Mouse (Mus musculus): Measurements from ENCODE around the gene Gnmt. TPM values are rescaled to one million over a fixed set of nuclear protein-coding genes. Genes with fewer than 3 reads are reported as not detected.

The Gnmt gene
- total and polyA plus RNA-seq, 3 experiments: 0.13 to 0.71 (median 0.38) TPM

GRCm38 (mm10) chr17:46711612-46712271, 17.2 kb downstream of the Gnmt start:
- peaks cover 17 to 35% of the 10 kb centered on the region in 2 experiments for H3K36me3 ChIP-seq (replicated peaks in 1 of 2; ENCODE audit: control insufficient read depth in 1 of 2, insufficient read depth in 1 of 2, low read length in 1 of 2)
- peak overlapping the region; percentile 15 for H3K27ac ChIP-seq (ENCODE audit: insufficient read depth, low read depth)
- in situ Hi-C loops (cut with MboI; ENCODE audit: low pct_ligation_motif_present, low pct_unique_long_range_greater_than_20kb, low sequenced_read_pairs) (loop anchor here (5.0 kb wide), 1 partner anchor 59 kb away; the partner anchor contains the start of gene Cul7), dilution Hi-C loops (cut with MboI; ENCODE audit: extremely low pct_ligation_motif_present, extremely low pct_unique_long_range_greater_than_20kb, low sequenced_read_pairs) (no loop called here)
- H3K27me3 ChIP-seq (replicated peaks): no peaks in the 10 kb centered on the region
- DNase-seq (ENCODE audit: extremely low read depth): no peak
- H3K4me1 ChIP-seq (ENCODE audit: control insufficient read depth in 1 of 2, insufficient read depth in 2 of 2): peaks cover 6 to 18% of the 10 kb centered on the region in 2 experiments
- peak overlapping the region; percentile 86 for H3K4me2 ChIP-seq (ENCODE audit: insufficient read depth, low read depth, poor library complexity, severe bottlenecking)
- peaks cover 19% of the 10 kb centered on the region for H3K79me2 ChIP-seq (replicated peaks; ENCODE audit: control insufficient read depth, extremely low read depth, insufficient read depth, poor library complexity, severe bottlenecking)
- peak overlapping the region; percentile 91 for H3K9ac ChIP-seq (ENCODE audit: insufficient read depth, low read depth)
- peaks cover 10% of the 10 kb centered on the region for H3K9me3 ChIP-seq (replicated peaks; ENCODE audit: low read length)
- TF ChIP-seq JUN (IDR thresholded peaks at IDR 0.05; ENCODE audit: insufficient read depth, low read depth, low read length): no peak
- TF ChIP-seq JUND (conservative IDR thresholded peaks at IDR 0.05; ENCODE audit: low read depth, low read length): no peak
- no peak for TF ChIP-seq PAX5 (IDR thresholded peaks at IDR 0.05; ENCODE audit: low read length)
- no peak for TF ChIP-seq USF1 (IDR thresholded peaks at IDR 0.05; ENCODE audit: low read depth, low read length)
- no peak for TF ChIP-seq RCOR1 (conservative IDR thresholded peaks at IDR 0.05; ENCODE audit: low read depth, low read length)
- TF ChIP-seq RAD21 (IDR thresholded peaks at IDR 0.05; ENCODE audit: low read depth, low read length): no peak
- no peak for TF ChIP-seq E2F4 (IDR thresholded peaks at IDR 0.05; ENCODE audit: insufficient replicate concordance, low read depth, low read length)
- TF ChIP-seq ETS1 (conservative IDR thresholded peaks at IDR 0.05; ENCODE audit: low read depth, low read length): no peak
- TF ChIP-seq HCFC1 (IDR thresholded peaks at IDR 0.05; ENCODE audit: low read depth, low read length): no peak
- no peak for TF ChIP-seq ZC3H11A (IDR thresholded peaks at IDR 0.05; ENCODE audit: low read depth, low read length)
- no peak for TF ChIP-seq CHD1 (IDR thresholded peaks at IDR 0.05; ENCODE audit: low read depth, low read length)
- TF ChIP-seq MEF2A (IDR thresholded peaks at IDR 0.05; ENCODE audit: borderline replicate concordance, low read depth, low read length): no peak
- TF ChIP-seq KAT2A (IDR thresholded peaks at IDR 0.05; ENCODE audit: insufficient replicate concordance, low read length): no peak
- no peak for TF ChIP-seq MXI1 (IDR thresholded peaks at IDR 0.05; ENCODE audit: low read depth, low read length)
- TF ChIP-seq SIN3A (IDR thresholded peaks at IDR 0.05; ENCODE audit: low read length): no peak
- TF ChIP-seq EP300 (IDR thresholded peaks at IDR 0.05; ENCODE audit: low read length): no peak
- peak overlapping the region; percentile 84 to 99 (median 87) for H3K4me3 ChIP-seq (replicated peaks in 1 of 3; ENCODE audit: low read depth in 2 of 3, low read length in 2 of 3, poor library complexity in 1 of 3)

GRCm38 (mm10) chr17:46710959-46711597, 17.9 kb downstream of the Gnmt start, which contains the start of gene Pex6:
TSS of gene Pex6 (plus strand) at chr17:46711463.
- H3K36me3 ChIP-seq (replicated peaks in 1 of 2; ENCODE audit: control insufficient read depth in 1 of 2, insufficient read depth in 1 of 2, low read length in 1 of 2): peaks cover 15 to 28% of the 10 kb centered on the region in 2 experiments
- peak within 1 kb of the TSS; percentile 91 for H3K9ac ChIP-seq (ENCODE audit: insufficient read depth, low read depth)
- dilution Hi-C loops (cut with MboI; ENCODE audit: extremely low pct_ligation_motif_present, extremely low pct_unique_long_range_greater_than_20kb, low sequenced_read_pairs): no loop called here
- in situ Hi-C loops (cut with MboI; ENCODE audit: low pct_ligation_motif_present, low pct_unique_long_range_greater_than_20kb, low sequenced_read_pairs): loop anchor here (5.0 kb wide), 1 partner anchor 59 kb away; the partner anchor contains the start of gene Cul7
- peaks cover 10% of the 10 kb centered on the region for H3K9me3 ChIP-seq (replicated peaks; ENCODE audit: low read length)
- no peaks in the 10 kb centered on the region for H3K27me3 ChIP-seq (replicated peaks)
- peak within 1 kb of the TSS; percentile 15 for H3K27ac ChIP-seq (ENCODE audit: insufficient read depth, low read depth)
- peak within 1 kb of the TSS; percentile 86 for H3K4me2 ChIP-seq (ENCODE audit: insufficient read depth, low read depth, poor library complexity, severe bottlenecking)
- DNase-seq (ENCODE audit: extremely low read depth): peak; percentile 96
- peak within 1 kb of the TSS; percentile 84 to 99 (median 87) for H3K4me3 ChIP-seq (replicated peaks in 1 of 3; ENCODE audit: low read depth in 2 of 3, low read length in 2 of 3, poor library complexity in 1 of 3)
- H3K79me2 ChIP-seq (replicated peaks; ENCODE audit: control insufficient read depth, extremely low read depth, insufficient read depth, poor library complexity, severe bottlenecking): peaks cover 19% of the 10 kb centered on the region
- peaks cover 6 to 18% of the 10 kb centered on the region in 2 experiments for H3K4me1 ChIP-seq (ENCODE audit: control insufficient read depth in 1 of 2, insufficient read depth in 2 of 2)
- TF ChIP-seq POLR2AphosphoS2 (IDR thresholded peaks at IDR 0.05; ENCODE audit: low read depth, low read length) (0 out of 2 replicates have a peak, but pooled peaks have one; percentile 33), SIN3A (IDR thresholded peaks at IDR 0.05; ENCODE audit: low read length) (peak; percentile 95), ETS1 (conservative IDR thresholded peaks at IDR 0.05; ENCODE audit: low read depth, low read length) (no peak), UBTF (IDR thresholded peaks at IDR 0.05; ENCODE audit: low read depth, low read length) (no peak), ELF1 (IDR thresholded peaks at IDR 0.05; ENCODE audit: low read depth, low read length) (peak; percentile 96), ZMIZ1 (IDR thresholded peaks at IDR 0.05; ENCODE audit: low read depth, low read length) (peak; percentile 79), NRF1 (IDR thresholded peaks at IDR 0.05; ENCODE audit: low read depth, low read length) (peak; percentile 53), JUND (conservative IDR thresholded peaks at IDR 0.05; ENCODE audit: low read depth, low read length) (no peak), MAFK (IDR thresholded peaks at IDR 0.05; ENCODE audit: insufficient replicate concordance, low read length) (no peak), ZNF384 (IDR thresholded peaks at IDR 0.05; ENCODE audit: low read depth, low read length) (no peak), TBP (conservative IDR thresholded peaks at IDR 0.05; ENCODE audit: low read depth, low read length) (peak; percentile 64; the same call in 1 of the 2 replicates), MAX (IDR thresholded peaks at IDR 0.05; ENCODE audit: low read length) (peak; percentile 59; the same call in 1 of the 2 replicates), KAT2A (IDR thresholded peaks at IDR 0.05; ENCODE audit: insufficient replicate concordance, low read length) (peak; percentile 76; the same call in 1 of the 2 replicates), POLR2A (IDR thresholded peaks at IDR 0.05; ENCODE audit: low read depth, low read length) (peak; percentile 87), GABPA (IDR thresholded peaks at IDR 0.05; ENCODE audit: insufficient replicate concordance, low read depth, low read length) (no peak), USF2 (conservative IDR thresholded peaks at IDR 0.05; ENCODE audit: low read depth, low read length) (no peak), IRF4 (IDR thresholded peaks at IDR 0.05; ENCODE audit: low read depth, low read length) (peak; percentile 26; the same call in 1 of the 2 replicates)

Data from CH12.LX (cell line).